8 mouse cellular contexts compared by ENCODE assay signal in genomic region chr4:108300670-108301373, GRCm38 (mm10). TPM values are rescaled to one million over a fixed set of nuclear protein-coding genes. Genes with fewer than 3 reads are reported as not detected.
DNase-seq lines count a peak whose midpoint lies in the region; ATAC-seq and TF ChIP-seq lines count a peak whose summit lies in the region.

Gene Zyg11b, minus strand, starts transcription at chr4:108301096.

- H3K79me2 ChIP-seq in C2C12 (ENCODE audit: control insufficient read depth, insufficient read depth), result peaks cover 47% of the 10 kb centered on the region

- peaks cover 9% of the 10 kb centered on the region; the same call in 1 of the 2 replicates for H3K4me1 ChIP-seq in heart, embryonic 10.5 days
- peaks cover 16% of the 10 kb centered on the region for H3K4me1 ChIP-seq in kidney, embryonic 15.5 days
- peaks cover 7% of the 10 kb centered on the region for H3K4me1 ChIP-seq in liver, embryonic 11.5 days (replicated peaks; ENCODE audit: control insufficient read depth, insufficient read depth, low read length)
- 0 out of 2 replicates have a peak, but pooled peaks cover 10% of the 10 kb centered on the region for H3K4me1 ChIP-seq in stomach, embryonic 14.5 days (ENCODE audit: control insufficient read depth, insufficient read depth, low read length)

- H3K9ac ChIP-seq in kidney, embryonic 15.5 days, result peak within 1 kb of the TSS; percentile 90
- H3K9ac ChIP-seq in liver, embryonic 11.5 days (ENCODE audit: low read depth, low read length), result peak within 1 kb of the TSS; percentile 90
- peak within 1 kb of the TSS; percentile 76 for H3K9ac ChIP-seq in stomach, embryonic 14.5 days (replicated peaks; ENCODE audit: low read depth, low read length)

- peak within 1 kb of the TSS; percentile 97 for H3K27ac ChIP-seq in heart, embryonic 10.5 days
- peak within 1 kb of the TSS; percentile 95 for H3K27ac ChIP-seq in kidney, embryonic 15.5 days
- peak within 1 kb of the TSS; percentile 80 for H3K27ac ChIP-seq in liver, embryonic 11.5 days (ENCODE audit: low read depth, low read length)
- H3K27ac ChIP-seq in stomach, embryonic 14.5 days (ENCODE audit: low read length), result peak within 1 kb of the TSS; percentile 81

- peak within 1 kb of the TSS; percentile 59 for H3K4me3 ChIP-seq in C2C12 (ENCODE audit: insufficient read depth, poor library complexity, severe bottlenecking)
- peak within 1 kb of the TSS; percentile 91 for H3K4me3 ChIP-seq in heart, embryonic 10.5 days
- H3K4me3 ChIP-seq in kidney, embryonic 15.5 days (replicated peaks), result peak within 1 kb of the TSS; percentile 95
- H3K4me3 ChIP-seq in liver, embryonic 11.5 days (ENCODE audit: low read depth, low read length), result peak within 1 kb of the TSS; percentile 93
- peak within 1 kb of the TSS; percentile 77 for H3K4me3 ChIP-seq in stomach, embryonic 14.5 days (ENCODE audit: low read depth, low read length)

- WGBS in heart, embryonic 10.5 days, result under 1% methylated on average over 54 of the region's 58 CpGs
- under 1% methylated on average over 52 of the region's 58 CpGs for WGBS in kidney, embryonic 15.5 days
- WGBS in liver, embryonic 11.5 days, result under 1% methylated on average over 55 of the region's 58 CpGs
- 2% methylated on average over 44 of the region's 58 CpGs for WGBS in stomach, embryonic 14.5 days

- H3K36me3 ChIP-seq in C2C12 (ENCODE audit: control insufficient read depth, insufficient read depth), result no peaks in the 10 kb centered on the region
- no peaks in the 10 kb centered on the region for H3K36me3 ChIP-seq in heart, embryonic 10.5 days
- H3K36me3 ChIP-seq in kidney, embryonic 15.5 days, result no peaks in the 10 kb centered on the region
- no peaks in the 10 kb centered on the region for H3K36me3 ChIP-seq in liver, embryonic 11.5 days (ENCODE audit: control insufficient read depth, insufficient read depth, low read length)
- no peaks in the 10 kb centered on the region for H3K36me3 ChIP-seq in stomach, embryonic 14.5 days (ENCODE audit: control insufficient read depth, insufficient read depth, low read length)

- H3K9me3 ChIP-seq in heart, embryonic 10.5 days, result 0 out of 2 replicates have a peak, but pooled peaks cover 2% of the 10 kb centered on the region
- H3K9me3 ChIP-seq in kidney, embryonic 15.5 days (replicated peaks), result 0 out of 2 replicates have a peak, but pooled peaks cover 6% of the 10 kb centered on the region
- H3K9me3 ChIP-seq in liver, embryonic 11.5 days (ENCODE audit: control insufficient read depth, low read length), result peaks cover 5% of the 10 kb centered on the region
- H3K9me3 ChIP-seq in stomach, embryonic 14.5 days (ENCODE audit: control insufficient read depth, low read depth, low read length), result no peaks in the 10 kb centered on the region

- no peaks in the 10 kb centered on the region for H3K27me3 ChIP-seq in C2C12 (ENCODE audit: control insufficient read depth, insufficient read depth, insufficient read length)
- H3K27me3 ChIP-seq in heart, embryonic 10.5 days (ENCODE audit: insufficient read depth, poor library complexity, severe bottlenecking), result no peaks in the 10 kb centered on the region
- no peaks in the 10 kb centered on the region for H3K27me3 ChIP-seq in kidney, embryonic 15.5 days
- no peaks in the 10 kb centered on the region for H3K27me3 ChIP-seq in liver, embryonic 11.5 days (replicated peaks; ENCODE audit: control insufficient read depth, insufficient read depth, low read length)
- H3K27me3 ChIP-seq in stomach, embryonic 14.5 days (ENCODE audit: control insufficient read depth, insufficient read depth, low read length), result no peaks in the 10 kb centered on the region

- peak; percentile 94 for ATAC-seq in erythroblast, adult 5-6 weeks (replicated peaks; ENCODE audit: low FRiP score, poor library complexity, severe bottlenecking)
- peak; percentile 97 for ATAC-seq in kidney, embryonic 15.5 days (replicated peaks; ENCODE audit: low FRiP score)
- peak; percentile 95 for ATAC-seq in liver, embryonic 11.5 days (replicated peaks; ENCODE audit: low FRiP score)
- ATAC-seq in stomach, embryonic 14.5 days (ENCODE audit: insufficient number of reproducible peaks, insufficient read depth, low FRiP score, low read depth), result peak; percentile 93

- peaks cover 36% of the 10 kb centered on the region for H3K79me3 ChIP-seq in C2C12 (ENCODE audit: low read depth)

- DNase-seq in brain, adult 2 months (ENCODE audit: low read depth, low spot score), result peak; percentile 98
- DNase-seq in heart, embryonic 10.5 days (ENCODE audit: low spot score), result peak; percentile 98
- peak; percentile 95 for DNase-seq in liver, embryonic 11.5 days (ENCODE audit: low spot score)
- peak; percentile 95 for DNase-seq in naive thymus-derived CD4-positive, alpha-beta T cell, adult 2 months (ENCODE audit: low read depth)

- H3K4me2 ChIP-seq in kidney, embryonic 15.5 days, result peak within 1 kb of the TSS; percentile 65
- peak within 1 kb of the TSS; percentile 94 for H3K4me2 ChIP-seq in liver, embryonic 11.5 days
- H3K4me2 ChIP-seq in stomach, embryonic 14.5 days (replicated peaks; ENCODE audit: low read depth, low read length), result peak within 1 kb of the TSS; percentile 68

- no peak for TF ChIP-seq CTCF in C2C12 (IDR thresholded peaks at IDR 0.05; ENCODE audit: control insufficient read depth, insufficient read depth, insufficient read length)

- H3ac ChIP-seq in C2C12 (ENCODE audit: control insufficient read depth, insufficient read length, low read depth), result peak within 1 kb of the TSS; percentile 83

TF ChIP-seq in C2C12, 6 proteins besides CTCF, POLR2A, EP300 and RAD21:
- TF ChIP-seq MYOG (IDR thresholded peaks at IDR 0.05; ENCODE audit: control insufficient read depth, extremely low read depth, insufficient read length), result no peak

RNA-seq across cellular contexts. Expression of gene Zyg11b, which starts in this region (rescaled TPM):
- polyA plus RNA-seq in C2C12 (2012; fragmentation: generic; extraction: Trizol), result 5.4 TPM
- total RNA-seq in erythroblast, adult 5-6 weeks (2015; ENCODE audit: low replicate concordance), result 3.8 and 4.0 TPM in 2 replicates
- 3.8 and 3.9 TPM in 2 replicates for total RNA-seq in erythroblast, adult 5-6 weeks (2017; ENCODE audit: low replicate concordance)
- 7.8 and 9.9 TPM in 2 replicates for polyA plus RNA-seq in heart, embryonic 10.5 days (2016; fragmentation: Nextera tagmentation; extraction: Ambion mirVana)
- 10.6 and 12.2 TPM in 2 replicates for polyA plus RNA-seq in kidney, embryonic 15.5 days (2015; fragmentation: Nextera tagmentation; extraction: Ambion mirVana)
- 8.8 and 9.1 TPM in 2 replicates for polyA plus RNA-seq in liver, embryonic 11.5 days (2014; fragmentation: Nextera tagmentation; extraction: Ambion mirVana)
- 15.1 and 18.1 TPM in 2 replicates for polyA plus RNA-seq in stomach, embryonic 14.5 days (2014; fragmentation: Nextera tagmentation; extraction: Ambion mirVana)

Comparison
In these comparisons a context has a peak if more than half of its experiments do, and no peak if none do; other contexts are left out.
1. Peak in every context shown above with its lines: DNase-seq, ATAC-seq, H3K4me3 ChIP-seq and H3K27ac ChIP-seq.